Mouse (Mus musculus) heart, adult 2 months (tissue): Measurements from ENCODE around the gene Tifab. TPM values are rescaled to one million over a fixed set of nuclear protein-coding genes. Genes with fewer than 3 reads are reported as not detected.

ENCODE experiments used
- DNase-seq, 2 experiments: peaks; one replicate each; pipeline ENCODE4 v3.0.0; 2021
- H3K27ac ChIP-seq: fragments of 200-600 bp; 2 replicates; pipeline ENCODE4 v1.8.1; 2022
- H3K27me3 ChIP-seq: fragments of 200-500 bp; 2 replicates; pipeline ENCODE4 v1.6.1; 2012; ENCODE audit warnings: mild to moderate bottlenecking, low read length, inconsistent platforms, mixed read lengths; ENCODE audit not compliant: control insufficient read depth, insufficient read depth
- H3K36me3 ChIP-seq: fragments of 200-500 bp; 2 replicates; pipeline ENCODE4 v1.6.1; 2012; ENCODE audit warnings: low read length, inconsistent platforms; ENCODE audit not compliant: control insufficient read depth, insufficient read depth
- H3K4me1 ChIP-seq: fragments of 200-500 bp; 2 replicates; pipeline ENCODE4 v1.6.1; 2011; ENCODE audit warnings: low read length; ENCODE audit not compliant: control insufficient read depth, insufficient read depth
- H3K4me3 ChIP-seq: fragments of 200-600 bp; 2 replicates; pipeline ENCODE4 v1.8.1; 2022
- H3K79me2 ChIP-seq: fragments of 200-500 bp; replicated peaks from 2 replicates; pipeline ENCODE4 v1.6.1; 2012; ENCODE audit warnings: mild to moderate bottlenecking, inconsistent platforms, low read length, moderate library complexity, mixed read lengths; ENCODE audit not compliant: control insufficient read depth, insufficient read depth
- H3K9ac ChIP-seq: fragments of 200-500 bp; 2 replicates; pipeline ENCODE4 v1.6.1; 2012; ENCODE audit warnings: low read depth, mild to moderate bottlenecking, control low read depth, inconsistent platforms, low read length, mixed read lengths
- CTCF ChIP-seq: fragments of 200-600 bp; IDR thresholded peaks from 2 replicates; pipeline ENCODE4 v1.8.1; 2022; ENCODE audit warnings: antibody characterized with exemption, mild to moderate bottlenecking, moderate library complexity
- EP300 ChIP-seq: fragments of 200-500 bp; IDR thresholded peaks from 2 replicates; pipeline ENCODE4 v1.6.1; 2011; ENCODE audit warnings: low read depth, low read length, control low read depth; ENCODE audit not compliant: insufficient read depth
- POLR2A ChIP-seq: fragments of 200-500 bp; IDR thresholded peaks from 2 replicates; pipeline ENCODE4 v1.6.1; 2011; ENCODE audit warnings: mild to moderate bottlenecking, low read depth, low read length, control low read depth; ENCODE audit not compliant: insufficient read depth
- WGBS: fragments of 180-500 bp; shearing (Covaris S2); methylation state at CpG from one replicate; pipeline ENCODE4 v1.1.7; 2018; 5-methylcytosine and 5-hydroxymethylcytosine counted together
- intact Hi-C: fragments of 180-260 bp; cut with DNase I; formaldehyde crosslinking; loops from one replicate; pipeline ENCODE4 v1.15.1; 2025
- polyA plus RNA-seq: library from polyadenylated mRNA; depleted of rRNA; stranded (reverse); fragments of >200 nt; gene quantifications from 2 replicates; pipeline ENCODE4 v1.2.3, GENCODE M21; 2012; rRNA removed
- total RNA-seq, 2 experiments: library from RNA; stranded (reverse); gene quantifications; 2 replicates each; pipeline ENCODE4 v1.2.3; 2021

Tifab gene
- total and polyA plus RNA-seq, 3 experiments, result 1.1 to 2.1 (median 1.2) TPM

DNA sequence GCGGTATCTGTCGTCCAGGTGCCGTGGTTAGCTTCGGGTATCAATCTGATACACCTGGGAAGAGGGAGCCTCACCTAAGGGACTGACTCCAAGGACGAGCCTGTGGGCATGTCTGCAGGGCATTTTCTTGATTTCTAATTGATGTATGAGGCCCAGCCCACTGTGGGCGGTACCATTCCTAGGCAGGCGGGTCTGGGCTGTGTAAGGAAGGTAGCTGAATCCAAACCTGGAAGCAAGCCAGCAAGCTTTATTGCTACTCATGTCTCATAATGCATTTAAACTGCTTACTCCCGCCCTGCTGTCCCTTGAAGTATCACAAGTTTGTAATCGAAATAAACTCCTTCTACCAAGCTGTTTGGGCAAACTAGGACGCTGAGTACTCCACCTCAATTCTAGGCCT is 53.1 kb downstream of the Tifab start:
- no peak overlapping the region for H3K4me3 ChIP-seq
- WGBS, result 92% methylated on average over 10 of the region's 10 CpGs
- no peak overlapping the region for H3K9ac ChIP-seq
- H3K36me3 ChIP-seq, result no peaks in the 10 kb centered on the region
- TF ChIP-seq POLR2A (no peak), CTCF (no peak), EP300 (no peak)
- no peaks in the 10 kb centered on the region for H3K27me3 ChIP-seq
- DNase-seq, result no peak
- intact Hi-C loops, result no loop called here
- no peak overlapping the region for H3K27ac ChIP-seq
- peaks cover 3% of the 10 kb centered on the region; the same call in 1 of the 2 replicates for H3K4me1 ChIP-seq
- H3K79me2 ChIP-seq, result peaks cover 8% of the 10 kb centered on the region

Other genes starting within 250 kb of the Tifab start
- gene H2afy, start 42.5 kb downstream of the Tifab start, total RNA-seq, result 10 to 100 TPM; 43.3 to 49.6 TPM
- 34.9 and 39.4 TPM in 2 replicates for gene H2afy, start 42.5 kb downstream of the Tifab start, polyA plus RNA-seq
- not detected for gene Neurog1, start 73.3 kb upstream of the Tifab start, total RNA-seq
- gene Neurog1, start 73.3 kb upstream of the Tifab start, polyA plus RNA-seq, result not detected in 2 replicates
- gene Cxcl14, start 117.7 kb upstream of the Tifab start, total RNA-seq, result 1 to 10 TPM; 5.5 to 6.2 TPM
- gene Cxcl14, start 117.7 kb upstream of the Tifab start, polyA plus RNA-seq, result 15.7 and 22.1 TPM in 2 replicates
- gene Gm3045, start 247.7 kb upstream of the Tifab start, total RNA-seq, result not detected
- gene Gm3045, start 247.7 kb upstream of the Tifab start, polyA plus RNA-seq, result not detected in 2 replicates